Mouse (Mus musculus): Measurements from ENCODE around the gene Mfsd1.

The Mfsd1 gene

DNA sequence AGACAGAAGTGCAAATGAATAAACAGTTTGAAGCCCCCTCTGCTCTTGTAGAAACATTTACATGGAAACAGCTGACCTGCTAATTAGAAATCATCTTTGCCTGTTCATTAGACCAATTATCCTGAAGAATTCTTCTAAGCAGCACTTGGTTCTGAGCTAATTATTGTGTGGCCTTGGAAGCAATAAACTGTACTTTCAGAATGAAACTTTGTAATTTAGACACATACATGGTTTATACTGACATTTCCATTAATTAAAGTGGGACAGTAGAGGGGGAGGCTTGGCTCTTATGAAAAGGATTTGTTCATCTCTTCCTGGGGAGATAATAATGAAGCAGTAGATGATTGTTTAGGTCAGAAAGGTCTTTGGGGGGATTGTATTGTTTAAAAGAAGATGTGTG lies 35.7 kb downstream of the Mfsd1 start:
- in situ Hi-C loops (cut with MboI, MseI): no loop called here

DNA sequence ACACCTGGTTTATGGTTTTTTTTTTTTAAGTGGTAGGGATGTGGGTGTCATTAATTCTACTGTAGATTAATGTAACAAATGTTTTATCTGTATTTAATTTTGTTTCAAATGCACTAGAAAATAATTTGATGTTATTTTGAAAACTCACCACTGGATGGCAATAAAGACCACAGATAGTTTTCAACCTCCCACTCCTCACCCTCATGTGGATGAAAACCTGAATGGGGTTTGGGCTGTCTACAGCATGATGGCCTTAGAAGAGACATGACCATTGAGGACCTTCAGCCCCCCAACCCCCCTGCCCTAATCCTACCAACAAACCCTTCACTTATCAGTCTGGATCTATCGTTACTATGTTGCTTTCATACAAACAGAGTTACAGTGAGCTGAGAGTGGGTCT lies 42.1 kb downstream of the Mfsd1 start:
- in situ Hi-C loops (cut with MboI, MseI): no loop called here

DNA sequence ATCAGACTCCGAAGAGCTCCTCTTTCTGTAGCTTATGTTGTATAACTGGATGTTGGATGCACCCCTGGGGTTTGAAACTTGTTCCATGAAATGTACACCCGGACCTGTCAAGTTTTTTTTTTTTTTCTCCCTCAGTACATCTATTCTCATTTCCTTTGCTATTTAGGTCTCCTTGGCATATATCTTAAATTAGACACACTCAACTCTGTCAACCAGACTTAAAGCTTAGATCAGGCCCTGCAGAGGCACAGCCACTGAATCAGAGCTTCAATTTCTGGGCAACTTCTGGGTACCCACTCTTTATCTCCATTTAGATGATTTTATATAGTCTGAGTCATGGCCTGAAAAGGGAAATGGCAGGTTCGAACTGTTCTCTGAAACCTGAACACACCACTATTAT lies 60.6 kb downstream of the Mfsd1 start:
- in situ Hi-C loops (cut with MboI, MseI): no loop called here

DNA sequence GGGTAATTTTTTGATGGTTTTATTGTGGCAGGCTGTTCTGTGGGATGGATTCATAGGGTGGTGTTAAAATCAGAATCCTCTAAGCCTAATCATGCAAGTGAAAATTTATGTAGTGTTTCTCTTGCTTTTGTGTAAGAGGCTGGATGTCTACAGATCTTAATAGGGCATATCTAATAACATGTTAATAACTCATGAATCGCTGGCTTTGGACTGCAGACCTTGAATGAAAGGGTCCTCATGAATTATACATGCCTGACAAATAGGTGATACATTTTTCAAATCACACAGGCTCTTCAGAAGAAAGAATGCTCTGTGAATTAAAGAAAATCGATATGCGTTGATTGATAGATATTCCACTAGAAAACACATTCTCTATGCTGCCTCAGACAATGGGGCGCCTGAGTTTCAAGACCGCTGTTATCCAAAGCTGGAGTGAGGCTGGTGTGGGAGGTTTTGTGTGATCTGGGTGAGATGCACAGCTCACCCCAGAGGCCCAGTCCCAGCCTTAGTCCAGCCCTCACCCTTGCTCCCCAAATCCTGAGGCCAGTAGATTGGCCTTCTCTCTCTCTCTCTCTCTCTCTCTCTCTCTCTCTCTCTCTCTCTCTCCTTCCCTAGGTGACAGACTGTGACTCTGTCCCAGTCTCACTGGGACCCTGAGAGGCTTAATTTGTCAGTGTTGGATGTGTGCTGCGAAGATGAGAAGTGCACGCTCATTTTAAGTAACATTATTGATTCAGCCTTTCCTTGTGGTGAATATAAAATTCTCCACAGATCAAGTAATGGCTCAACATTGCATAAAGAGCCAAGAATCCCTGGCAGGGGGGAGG lies 63.3 kb downstream of the Mfsd1 start:
- in situ Hi-C loops (cut with MboI, MseI): no loop called here

Data from T-helper 1 cell (primary cell).